Mouse (Mus musculus) layer of hippocampus, postnatal 25 days (tissue): ENCODE data around the gene Muc16. TPM values are rescaled to one million over a fixed set of nuclear protein-coding genes. Genes with fewer than 3 reads are reported as not detected.

Experiments used
- DNase-seq, 2 experiments: peaks; one replicate each; pipeline ENCODE4 v3.0.0; 2022; ENCODE audit warnings: mixed read lengths in 2 of 2, low spot score in 1 of 2; ENCODE audit errors: extremely low spot score in 1 of 2
- microRNA-seq, 2 experiments: library from miRNA; unstranded; fragments of <30 nt; microRNA quantifications; one replicate each; pipeline ENCODE4 v1.2.0; 2021
- total RNA-seq, 2 experiments: library from RNA; stranded (reverse); gene quantifications; 2 replicates each; pipeline ENCODE4 v1.2.3; 2021

Gene Muc16
- not detected for total RNA-seq

DNA sequence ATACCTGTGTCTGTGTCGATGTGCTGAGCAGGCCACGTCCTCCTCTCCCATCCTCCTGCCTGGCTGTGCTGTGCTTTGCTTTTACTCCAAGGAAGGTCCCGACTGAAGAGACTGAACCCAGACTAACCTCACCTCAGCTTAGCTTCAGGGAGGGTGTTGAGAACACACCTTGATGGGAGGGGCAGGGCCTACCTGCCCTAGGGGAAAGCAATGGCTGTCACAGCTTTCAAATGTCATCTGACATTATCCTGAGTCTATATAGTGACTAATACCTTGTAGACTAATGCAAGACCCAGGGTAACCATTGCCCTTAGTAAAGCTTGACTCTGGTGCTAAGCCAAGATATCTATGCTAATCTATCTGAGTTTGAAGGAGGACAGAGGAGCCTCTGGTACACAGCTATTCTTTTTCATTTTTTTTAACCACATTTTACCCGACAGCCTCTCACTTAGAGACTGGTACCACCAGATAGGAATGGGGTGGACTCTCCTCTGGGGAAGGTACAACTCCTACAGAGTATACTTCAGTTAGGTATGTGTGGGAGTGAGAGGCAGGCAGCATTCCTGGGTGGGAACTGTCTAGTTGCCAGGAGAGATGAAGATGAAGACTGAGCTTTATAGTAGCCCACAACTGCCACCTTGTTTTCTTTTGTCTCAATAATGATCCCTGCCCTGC, at the start of gene Muc16:
Gene Muc16 (minus strand): TSS at position 51 of the 675 bp plus-strand sequence.
- DNase-seq = no peak

DNA sequence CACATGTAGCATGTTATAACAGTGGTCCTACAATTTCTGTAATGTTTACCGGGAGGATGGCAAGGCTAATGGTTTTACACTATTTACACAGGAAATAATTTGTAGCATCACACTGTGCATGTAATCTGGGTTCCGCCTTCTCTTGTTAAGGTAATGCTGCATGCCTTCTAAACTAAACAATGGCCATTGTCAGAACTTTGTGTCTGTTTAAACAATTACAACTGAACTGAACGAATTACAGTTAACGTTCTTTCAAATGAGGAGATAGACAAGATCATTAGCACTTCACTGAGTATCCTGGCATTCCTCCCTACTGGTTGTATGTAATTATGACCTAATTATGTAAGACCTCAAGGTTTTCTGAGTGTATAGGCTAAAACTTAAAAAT, 48.4 kb upstream of the Muc16 start:
- DNase-seq = no peak

DNA sequence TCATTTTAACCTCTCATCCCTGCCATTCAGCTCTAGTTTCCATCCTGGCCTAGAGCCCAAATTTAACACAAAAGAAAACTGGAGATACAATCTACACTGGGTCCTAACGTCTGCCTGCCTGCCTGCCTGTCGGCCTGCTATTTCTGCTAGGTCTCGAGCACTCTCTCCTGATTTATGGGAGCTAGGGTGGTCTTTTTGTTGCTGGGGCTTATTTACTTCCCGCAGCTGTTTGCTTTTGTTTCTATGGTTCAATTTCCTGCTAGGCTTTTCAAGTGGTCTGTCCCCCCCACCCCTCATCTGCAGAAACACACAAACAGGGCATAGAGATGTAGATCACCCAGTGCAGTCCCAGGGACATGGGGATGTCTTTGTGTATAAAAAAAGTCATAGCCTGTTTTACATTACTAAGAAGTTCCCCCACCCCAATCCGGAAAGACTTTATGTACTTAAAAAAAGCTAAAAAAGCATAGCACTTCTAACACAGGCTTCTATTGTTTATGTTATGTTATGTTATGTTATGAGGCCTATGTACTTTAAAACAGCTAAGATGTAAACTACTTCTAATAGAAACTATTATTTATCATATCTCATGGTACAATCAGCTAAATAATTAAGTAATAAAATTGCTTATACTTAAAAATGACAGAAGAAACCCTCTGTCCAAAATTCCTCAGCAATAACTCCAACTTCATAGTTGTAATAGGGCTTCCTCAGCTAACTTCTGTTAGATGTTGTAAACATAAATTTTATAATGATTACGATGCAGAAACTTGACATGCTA, 47.8 kb upstream of the Muc16 start:
- no peak for DNase-seq

DNA sequence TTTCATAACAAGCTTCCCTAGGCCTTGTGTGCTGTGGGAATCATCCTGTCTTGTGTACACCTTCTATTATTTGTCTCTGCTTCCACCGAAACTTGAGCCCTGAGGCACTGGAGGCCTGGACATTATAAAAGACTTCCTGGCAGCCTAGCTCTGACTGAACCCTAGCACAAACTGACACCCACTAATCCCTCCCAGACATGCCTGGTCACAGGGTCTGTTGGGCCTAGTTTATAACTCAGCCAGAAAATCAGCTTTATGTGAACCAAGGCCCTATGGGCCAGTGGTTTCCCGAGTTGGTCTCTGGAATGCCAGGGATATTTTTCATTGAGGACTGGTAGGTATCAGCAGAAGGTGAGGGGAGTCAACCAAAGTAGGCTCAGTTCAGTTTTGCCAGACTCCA, 46.7 kb upstream of the Muc16 start:
- DNase-seq = no peak

DNA sequence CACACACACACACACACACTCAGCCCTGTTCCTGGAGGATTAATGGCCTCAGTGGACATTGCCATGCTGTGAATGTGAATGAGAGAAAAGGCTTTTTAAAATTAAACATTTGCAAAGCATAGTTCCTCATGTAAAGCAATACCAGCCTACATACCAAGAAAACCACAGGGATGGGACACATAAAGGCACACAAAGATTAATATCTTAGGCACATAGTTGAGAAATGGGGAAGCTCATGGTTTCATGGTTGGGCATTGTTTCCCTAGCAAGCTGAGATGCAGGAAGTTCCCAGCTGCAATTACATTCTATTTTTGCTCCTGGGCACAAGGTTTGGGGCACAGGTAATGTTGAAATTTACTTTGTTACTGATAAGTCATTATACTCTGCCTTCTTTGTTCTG, 31.3 kb upstream of the Muc16 start:
- no peak for DNase-seq

DNA sequence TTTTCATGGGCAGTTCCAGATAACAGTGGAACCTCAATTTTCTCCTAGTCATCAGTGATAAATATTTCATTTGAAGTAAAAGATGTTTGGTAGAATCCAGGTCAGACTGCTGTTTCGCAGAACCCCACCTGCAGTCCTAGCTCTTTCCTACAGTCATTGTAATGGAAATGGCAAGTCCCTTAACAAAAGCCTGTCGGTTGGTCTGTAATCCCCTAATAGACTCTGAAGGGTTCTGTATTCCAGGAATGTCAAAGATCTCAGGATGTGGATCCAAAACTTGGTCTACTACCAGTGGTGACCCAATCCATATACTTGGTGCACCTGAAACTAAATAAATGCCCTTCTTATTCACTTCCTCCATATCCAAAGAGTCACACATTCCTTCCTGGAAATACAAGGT, 76.0 kb downstream of the Muc16 start:
- DNase-seq = no peak

DNA sequence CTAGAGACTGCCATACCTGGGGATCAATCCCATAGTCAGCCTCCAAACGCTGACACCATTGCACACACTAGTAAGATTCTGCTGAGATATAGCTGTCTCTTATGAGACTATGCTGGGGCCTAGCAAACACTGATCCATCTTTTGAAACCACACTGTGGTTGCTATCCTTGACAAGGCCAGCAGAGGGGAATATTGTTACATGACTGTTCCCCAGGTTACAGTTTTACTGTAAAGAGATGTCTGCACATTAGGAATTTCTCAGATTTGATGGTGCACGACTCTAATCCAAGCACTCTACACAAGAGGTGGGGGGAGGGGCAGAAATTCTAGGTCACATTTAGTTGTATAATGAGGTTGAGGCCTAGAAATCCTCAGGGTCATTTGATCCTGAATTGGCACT, 166.2 kb downstream of the Muc16 start:
- peak; percentile 7 to 12 for DNase-seq

DNA sequence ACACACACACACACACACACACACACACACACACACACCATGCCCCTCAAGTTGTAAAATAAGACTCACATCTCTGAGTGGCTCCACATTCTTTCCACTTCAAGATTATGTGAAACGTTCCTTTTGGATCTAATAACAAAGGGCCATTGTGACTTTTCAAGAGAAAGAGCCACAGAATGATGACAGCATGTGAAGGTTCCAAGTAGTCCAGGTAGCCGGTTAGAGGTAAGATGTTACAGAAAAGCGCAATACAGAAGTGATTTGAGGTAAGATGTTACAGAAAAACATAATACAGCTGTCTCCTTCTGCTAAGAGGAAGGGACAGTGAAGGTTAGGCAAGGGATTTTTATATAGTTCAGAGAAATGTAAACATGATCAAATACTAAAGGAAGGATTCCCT, 196.2 kb downstream of the Muc16 start, which contains the start of the genes Zfp558 and Mbd3l1:
Gene Zfp558 (minus strand): TSS at position 101 of the 400 bp plus-strand sequence.
Gene Mbd3l1 (plus strand): TSS at position 192 of the 400 bp plus-strand sequence.
- DNase-seq = no peak

DNA sequence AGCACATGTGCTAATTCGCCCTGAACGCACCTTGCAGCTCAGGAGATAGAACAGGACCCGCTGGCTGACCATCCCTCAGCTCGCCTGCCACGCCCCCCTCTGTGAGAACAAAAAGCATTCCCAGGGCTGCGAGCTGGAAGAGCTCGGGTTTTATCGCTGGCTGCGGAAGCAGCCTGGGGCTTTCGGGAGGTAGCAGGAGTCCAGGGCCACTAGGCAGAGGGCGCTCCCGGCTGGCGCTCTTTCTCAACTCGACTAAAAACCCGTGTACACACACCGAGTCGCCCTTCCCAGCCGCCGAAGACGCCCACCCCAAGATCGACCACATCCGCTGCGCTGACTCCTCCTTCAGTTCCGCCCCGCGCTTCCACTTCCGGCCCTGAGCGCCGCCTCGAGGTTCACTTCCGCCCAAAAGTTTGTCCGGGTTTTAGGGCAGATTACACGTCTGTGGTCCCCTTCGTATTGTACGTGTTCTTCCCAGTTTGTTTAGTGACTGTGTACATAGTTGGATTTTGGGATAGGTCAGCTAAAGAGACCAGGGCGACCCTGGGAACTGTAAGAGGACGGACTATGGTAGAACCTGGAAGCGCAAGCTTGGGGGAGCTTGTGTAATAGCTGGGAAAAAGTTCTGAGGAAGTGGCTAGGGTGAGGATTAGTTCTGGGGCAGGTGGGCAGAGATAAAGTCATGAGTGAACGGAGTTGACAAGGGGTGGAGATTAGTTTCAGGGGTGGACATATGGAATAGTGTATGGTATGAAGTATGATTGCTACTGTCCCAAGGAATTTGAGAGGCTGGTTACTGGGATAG, 200.8 kb downstream of the Muc16 start:
- peak; percentile 50 to 60 for DNase-seq

DNA sequence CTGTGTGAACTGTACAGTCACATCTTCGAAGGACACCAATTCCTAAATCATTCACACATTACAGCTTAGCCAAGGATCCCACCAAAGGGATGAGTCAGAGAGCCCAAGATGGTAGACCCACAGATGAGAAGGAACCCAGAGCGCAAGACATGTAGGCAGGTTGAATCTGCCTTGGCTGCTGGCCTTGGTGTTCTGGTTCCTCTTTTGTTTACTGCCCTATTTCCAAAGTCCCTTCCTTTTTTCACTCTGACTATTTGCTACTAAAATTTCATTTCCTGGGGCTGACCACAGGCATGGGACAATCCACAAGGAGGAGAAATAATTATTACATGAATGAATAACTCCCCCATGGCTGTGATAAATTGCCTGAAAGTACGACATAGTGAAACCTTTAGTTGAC, 206.3 kb downstream of the Muc16 start:
- no peak for DNase-seq

DNA sequence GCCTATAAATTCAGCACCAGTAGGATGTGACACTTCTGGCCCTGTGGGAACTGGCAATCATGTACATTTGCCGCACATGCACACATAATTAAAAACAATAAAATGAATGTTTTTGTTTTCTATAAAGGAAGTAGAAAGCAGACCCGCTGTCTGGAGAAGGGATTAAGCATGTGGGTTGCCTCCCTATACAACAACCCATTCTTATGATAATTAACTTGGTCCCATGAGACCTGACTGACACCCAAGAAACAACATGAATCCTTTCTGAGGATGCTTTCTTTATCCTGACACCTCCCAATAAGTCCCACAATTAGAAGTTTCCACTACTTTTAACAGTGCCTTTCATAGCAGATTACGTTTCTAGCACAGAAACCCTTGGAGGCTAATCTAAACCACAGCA, 207.0 kb downstream of the Muc16 start:
- DNase-seq = no peak

DNA sequence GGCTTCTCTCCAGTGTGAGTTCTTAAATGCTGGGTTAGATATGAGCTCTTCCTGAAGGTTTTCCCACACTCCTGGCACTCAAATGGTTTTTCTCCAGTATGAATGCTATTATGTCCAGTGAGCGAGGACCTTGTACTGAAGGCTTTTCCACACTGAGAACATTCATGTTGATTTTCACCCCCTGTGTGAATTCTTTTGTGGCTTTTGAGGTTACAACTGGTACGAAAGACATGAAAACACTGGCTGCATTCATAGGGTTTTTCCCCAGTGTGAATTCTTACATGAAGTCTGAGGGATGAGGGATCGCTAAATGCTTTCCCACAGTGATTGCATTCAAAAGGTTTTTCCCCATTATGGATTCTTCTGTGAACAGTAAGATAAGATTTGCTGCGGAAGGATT, 217.8 kb downstream of the Muc16 start:
- DNase-seq = no peak

Small RNA genes lying within 50 kb of the gene (microRNA-seq; reads per million reads assigned to microRNA genes)
- gene Gm22854 = 0 reads per million in 2 experiments

Other genes starting within 250 kb of the Muc16 start
- not detected for gene Mbd3l2, start 243.9 kb downstream of the Muc16 start, total RNA-seq
- 1 to 10 TPM; 2.2 to 5.0 TPM for gene Zfp558, start 196.3 kb downstream of the Muc16 start, total RNA-seq
- gene Mbd3l1, start 196.2 kb downstream of the Muc16 start, total RNA-seq = not detected
- gene Olfr24, start 89.5 kb upstream of the Muc16 start, total RNA-seq = not detected
- gene Olfr828, start 145.0 kb upstream of the Muc16 start, total RNA-seq = not detected
- gene Olfr829, start 180.4 kb upstream of the Muc16 start, total RNA-seq = not detected
- not detected for gene Olfr830, start 200.2 kb upstream of the Muc16 start, total RNA-seq